Mouse (Mus musculus): ENCODE results near the gene Olfr378.

Gene Olfr378

DNA sequence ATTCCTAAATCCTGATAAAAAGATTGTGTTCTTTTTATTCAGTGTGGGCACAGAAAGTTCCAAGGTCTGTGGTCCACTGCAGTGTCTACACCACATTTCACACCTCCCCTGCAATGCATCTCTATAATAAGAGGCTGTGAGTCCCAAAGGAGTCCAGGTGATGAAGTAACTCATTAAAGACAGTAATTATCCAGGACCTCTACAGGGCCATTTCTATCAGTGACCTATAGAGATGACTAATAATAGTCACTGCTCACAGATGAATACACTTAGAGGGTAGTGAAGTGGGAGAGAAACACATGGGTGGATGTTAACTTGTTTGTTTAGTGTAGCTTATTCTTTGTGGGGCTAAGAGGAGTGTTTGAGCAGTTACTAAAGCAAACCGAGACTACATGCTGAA is at the start of gene Olfr378:
Olfr378 (minus strand) TSS at position 101 of the 400 bp plus-strand sequence.
- in situ Hi-C loops (cut with MboI; ENCODE audit: unreplicated experiment in 2 of 2), result no loop called here

DNA sequence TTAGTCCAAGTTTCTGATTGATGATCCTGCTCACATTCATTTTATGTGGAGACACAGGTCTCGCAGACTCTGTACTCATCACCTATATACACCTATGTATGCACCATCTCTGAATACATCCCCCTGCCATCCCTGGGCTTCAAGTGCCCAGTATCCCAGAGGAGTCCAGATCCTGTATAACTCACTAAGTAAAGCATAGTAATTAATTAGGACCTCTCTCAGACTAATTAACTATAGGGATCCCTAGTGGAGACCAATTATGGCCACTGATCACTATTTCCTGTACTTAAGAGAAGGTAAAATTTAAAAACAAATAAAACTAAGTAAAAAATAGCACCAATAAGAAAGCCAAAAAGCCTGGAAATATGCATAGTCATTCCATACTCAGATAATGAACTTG is 29.1 kb upstream of the Olfr378 start, which contains the start of gene Olfr380:
Olfr380 (minus strand) TSS at position 101 of the 400 bp plus-strand sequence.
- in situ Hi-C loops (cut with MboI; ENCODE audit: unreplicated experiment in 2 of 2), result no loop called here

DNA sequence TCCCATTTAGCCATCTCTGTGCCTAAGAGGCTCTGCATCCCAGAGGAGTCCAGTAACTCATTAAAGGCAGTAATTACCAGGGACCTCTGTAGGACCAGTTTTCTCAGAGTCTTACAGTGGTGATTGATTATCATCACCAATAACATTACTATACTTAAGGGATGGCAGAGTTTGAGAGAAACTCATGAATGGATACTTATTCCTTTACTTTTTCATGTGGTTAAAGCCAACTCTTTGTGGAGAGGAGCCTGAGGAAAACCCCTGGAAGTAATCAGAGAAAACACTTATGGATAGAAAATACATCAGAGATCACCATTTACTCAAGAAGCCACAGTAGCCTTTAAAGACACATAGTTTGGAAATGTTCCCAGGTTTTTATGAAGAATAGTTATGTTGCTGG is 28.8 kb downstream of the Olfr378 start, which contains the start of gene Olfr1:
Olfr1 (minus strand) TSS at position 101 of the 400 bp plus-strand sequence.
- in situ Hi-C loops (cut with MboI; ENCODE audit: unreplicated experiment in 2 of 2), result no loop called here

DNA sequence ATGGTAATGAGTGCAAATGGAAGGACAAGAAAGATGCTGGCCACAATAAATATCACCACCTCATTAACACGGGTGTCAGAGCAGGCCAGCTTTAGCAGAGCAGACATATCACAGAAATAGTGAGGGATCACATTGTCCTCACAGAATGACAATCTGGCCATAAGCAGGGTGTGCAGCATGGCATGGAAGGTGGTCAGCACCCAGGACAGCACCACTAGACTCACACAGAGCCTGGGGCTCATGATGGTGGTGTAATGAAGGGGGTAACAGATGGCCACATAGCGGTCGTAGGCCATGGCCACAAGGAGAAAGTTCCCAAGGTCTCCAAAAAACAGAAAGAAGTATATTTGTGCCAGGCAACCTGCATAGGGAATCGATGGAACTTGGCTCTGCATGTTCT is 32.9 kb downstream of the Olfr378 start:
- in situ Hi-C loops (cut with MboI; ENCODE audit: unreplicated experiment in 2 of 2), result no loop called here

Data from v-Abl transformed pro-B cells (cell line).